Mouse (Mus musculus) heart, postnatal 0 days (tissue): ENCODE results near the gene Vasn. TPM values are rescaled to one million over a fixed set of nuclear protein-coding genes. Genes with fewer than 3 reads are reported as not detected.
"Not testable (repeated sequence)": the region's sequence is repeated elsewhere in the genome, so short reads cannot be mapped to it uniquely, and the experiment has no call there.

Experiments used
- ATAC-seq: fragments of 200-750 bp; cut with Nextera tagmentation; 2 replicates; pipeline ENCODE4 v1.8.0; 2017; ENCODE audit warnings: low read depth, moderate number of reproducible peaks, moderate library complexity; ENCODE audit not compliant: insufficient read depth
- DNase-seq: peaks from one replicate; pipeline ENCODE4 v3.0.0-alpha.2; 2016; ENCODE audit warnings: low spot score
- H3K27ac ChIP-seq: fragments of 300-500 bp; sonication (generic); 2 replicates; pipeline ENCODE4 v1.5.1; 2014; ENCODE audit warnings: low read depth, mild to moderate bottlenecking
- H3K27me3 ChIP-seq: fragments of 300-500 bp; sonication (generic); 2 replicates; pipeline ENCODE4 v1.6.1; 2014; ENCODE audit warnings: low read length, mixed read lengths; ENCODE audit not compliant: control insufficient read depth, insufficient read depth
- H3K36me3 ChIP-seq: fragments of 300-500 bp; sonication (generic); replicated peaks from 2 replicates; pipeline ENCODE4 v1.6.1; 2014; ENCODE audit warnings: low read length, mixed read lengths; ENCODE audit not compliant: control insufficient read depth, insufficient read depth
- H3K4me1 ChIP-seq: fragments of 300-500 bp; sonication (generic); 2 replicates; pipeline ENCODE4 v1.6.1; 2014; ENCODE audit warnings: antibody characterized with exemption; ENCODE audit not compliant: control insufficient read depth, insufficient read depth
- H3K4me2 ChIP-seq: fragments of 300-500 bp; sonication (generic); 2 replicates; pipeline ENCODE4 v1.6.1; 2014; ENCODE audit warnings: low read depth, mild to moderate bottlenecking, low read length, moderate library complexity
- H3K4me3 ChIP-seq: fragments of 300-500 bp; sonication (generic); 2 replicates; pipeline ENCODE4 v1.5.1; 2014; ENCODE audit warnings: low read depth, low read length
- H3K9ac ChIP-seq: fragments of 300-500 bp; sonication (generic); replicated peaks from 2 replicates; pipeline ENCODE4 v1.6.1; 2014; ENCODE audit warnings: low read depth, low read length, mixed read lengths
- H3K9me3 ChIP-seq: fragments of 300-500 bp; sonication (generic); replicated peaks from 2 replicates; pipeline ENCODE4 v1.6.1; 2016; ENCODE audit warnings: low read length; ENCODE audit not compliant: control insufficient read depth
- CTCF ChIP-seq: IDR thresholded peaks from 2 replicates; pipeline ENCODE4 v1.5.1; 2016; ENCODE audit warnings: antibody characterized with exemption, control low read depth, low read depth
- EP300 ChIP-seq: IDR thresholded peaks from 2 replicates; pipeline ENCODE4 v1.6.1; 2016; ENCODE audit warnings: antibody characterized with exemption, low read depth
- WGBS: fragments of 180-500 bp; shearing (Covaris S2); extraction: QIAGEN DNeasy Blood & Tissue Kit; methylation state at CpG from one replicate; pipeline ENCODE4 v1.1.7; 2014; 5-methylcytosine and 5-hydroxymethylcytosine counted together
- polyA plus RNA-seq: library from polyadenylated mRNA; unstranded; fragments of >200 nt; fragmentation: Nextera tagmentation; extraction: Ambion mirVana; gene quantifications from 2 replicates; pipeline ENCODE4 v1.2.1, GENCODE M21; 2015
- total RNA-seq: library from RNA; depleted of rRNA; stranded (reverse); fragments of >200 nt; gene quantifications from 2 replicates; pipeline ENCODE4 v1.2.3, GENCODE M21; 2014; ENCODE audit warnings: low replicate concordance

Vasn gene
- total and polyA plus RNA-seq, 2 experiments from 2014 or later: 9.3 to 38.7 TPM

GRCm38 (mm10) chr16:4674091-4674490 lies 34.4 kb downstream of the Vasn start:
- no peaks in the 10 kb centered on the region for H3K27me3 ChIP-seq
- H3K4me2 ChIP-seq: no peak overlapping the region
- no peak overlapping the region for H3K4me3 ChIP-seq
- no peak overlapping the region; the same call in 1 of the 2 replicates for H3K27ac ChIP-seq
- WGBS: 78% methylated on average over 4 of the region's 4 CpGs
- DNase-seq (no peak), ATAC-seq (no peak)
- no peak overlapping the region for H3K9ac ChIP-seq
- TF ChIP-seq CTCF (no peak), EP300 (no peak)
- H3K36me3 ChIP-seq: peaks cover 52% of the 10 kb centered on the region
- H3K9me3 ChIP-seq: no peaks in the 10 kb centered on the region
- peaks cover 6% of the 10 kb centered on the region for H3K4me1 ChIP-seq

GRCm38 (mm10) chr16:4676836-4677235 lies 37.1 kb downstream of the Vasn start:
- ATAC-seq: no peak
- no peaks in the 10 kb centered on the region for H3K27me3 ChIP-seq
- no peak overlapping the region for H3K4me2 ChIP-seq
- H3K9me3 ChIP-seq: no peaks in the 10 kb centered on the region
- TF ChIP-seq EP300 (no peak), CTCF (no peak)
- WGBS: 90% methylated on average over 5 of the region's 5 CpGs
- H3K36me3 ChIP-seq: peaks cover 38% of the 10 kb centered on the region
- no peak overlapping the region for H3K27ac ChIP-seq
- peaks cover 7% of the 10 kb centered on the region for H3K4me1 ChIP-seq
- no peak overlapping the region for H3K9ac ChIP-seq
- DNase-seq: no peak
- no peak overlapping the region for H3K4me3 ChIP-seq

GRCm38 (mm10) chr16:4678080-4678479 lies 38.3 kb downstream of the Vasn start:
- no peak overlapping the region for H3K4me2 ChIP-seq
- no peak overlapping the region for H3K4me3 ChIP-seq
- no peaks in the 10 kb centered on the region for H3K9me3 ChIP-seq
- TF ChIP-seq EP300 (no peak), CTCF (no peak)
- no peaks in the 10 kb centered on the region for H3K27me3 ChIP-seq
- peaks cover 7% of the 10 kb centered on the region for H3K4me1 ChIP-seq
- no peak for DNase-seq
- no peak overlapping the region for H3K27ac ChIP-seq
- WGBS: 70% methylated on average over 5 of the region's 5 CpGs
- ATAC-seq: no peak
- peaks cover 28% of the 10 kb centered on the region for H3K36me3 ChIP-seq
- no peak overlapping the region for H3K9ac ChIP-seq

GRCm38 (mm10) chr16:4679121-4680018 lies 39.6 kb downstream of the Vasn start, which contains the start of gene Coro7:
Coro7 (minus strand) TSS chr16:4679777.
- Histone ChIP-seq H3K36me3 (peaks cover 21% of the 10 kb centered on the region), H3K4me3 (peak within 1 kb of the TSS; percentile 57), H3K4me2 (peak within 1 kb of the TSS; percentile 87), H3K27me3 (no peaks in the 10 kb centered on the region), H3K27ac (peak within 1 kb of the TSS; percentile 36; the same call in 1 of the 2 replicates), H3K9me3 (no peaks in the 10 kb centered on the region), H3K9ac (peak within 1 kb of the TSS; percentile 58), H3K4me1 (peaks cover 7% of the 10 kb centered on the region)
- TF ChIP-seq CTCF: no peak
- TF ChIP-seq EP300: no peak
- under 1% methylated on average over 47 of the region's 47 CpGs for WGBS
- ATAC-seq: peak; percentile 91
- peak; percentile 97 for DNase-seq

- not testable (repeated sequence) for ATAC-seq, H3K27ac ChIP-seq
- 75% methylated on average over 3 of the region's 3 CpGs for WGBS
Measured at GRCm38 (mm10) chr16:4680922-4681455, 41.2 kb downstream of the Vasn start.

More at GRCm38 (mm10) chr16:4680922-4681455, 41.2 kb downstream of the Vasn start:
- H3K9me3 ChIP-seq, H3K4me2 ChIP-seq, H3K36me3 ChIP-seq, H3K4me3 ChIP-seq, DNase-seq, H3K9ac ChIP-seq, H3K27me3 ChIP-seq: not testable (repeated sequence)
- peaks cover 16% of the 10 kb centered on the region for H3K4me1 ChIP-seq
